Mouse (Mus musculus) hindbrain, embryonic 15.5 days (tissue): ENCODE results near the gene Olfr605. TPM values are rescaled to one million over a fixed set of nuclear protein-coding genes. Genes with fewer than 3 reads are reported as not detected.
"Not testable (repeated sequence)": the region's sequence is repeated elsewhere in the genome, so short reads cannot be mapped to it uniquely, and the experiment has no call there.

Experiments
- ATAC-seq: fragments of 200-750 bp; cut with Nextera tagmentation; 2 replicates; pipeline ENCODE4 v1.8.0; 2017; ENCODE audit warnings: low read depth, moderate number of reproducible peaks, moderate TSS enrichment; ENCODE audit not compliant: low FRiP score
- H3K27ac ChIP-seq: fragments of 300-500 bp; sonication (generic); replicated peaks from 2 replicates; pipeline ENCODE4 v1.5.1; 2015; ENCODE audit warnings: mild to moderate bottlenecking, inconsistent platforms
- H3K27me3 ChIP-seq: fragments of 300-500 bp; sonication (generic); 2 replicates; pipeline ENCODE4 v1.6.1; 2015; ENCODE audit warnings: control low read depth, inconsistent platforms
- H3K36me3 ChIP-seq: fragments of 300-500 bp; sonication (generic); 2 replicates; pipeline ENCODE4 v1.6.1; 2015; ENCODE audit warnings: control low read depth, inconsistent platforms
- H3K4me1 ChIP-seq: fragments of 300-500 bp; sonication (generic); replicated peaks from 2 replicates; pipeline ENCODE4 v1.6.1; 2015; ENCODE audit warnings: control low read depth, inconsistent platforms
- H3K4me2 ChIP-seq: fragments of 300-500 bp; sonication (generic); 2 replicates; pipeline ENCODE4 v1.6.1; 2015; ENCODE audit warnings: moderate library complexity, mild to moderate bottlenecking, inconsistent platforms
- H3K4me3 ChIP-seq: fragments of 300-500 bp; sonication (generic); 2 replicates; pipeline ENCODE4 v1.5.1; 2015; ENCODE audit warnings: mild to moderate bottlenecking, inconsistent platforms
- H3K9ac ChIP-seq: fragments of 300-500 bp; sonication (generic); 2 replicates; pipeline ENCODE4 v1.6.1; 2015; ENCODE audit warnings: inconsistent platforms
- H3K9me3 ChIP-seq: fragments of 300-500 bp; sonication (generic); 2 replicates; pipeline ENCODE4 v1.6.1; 2016; ENCODE audit warnings: control low read depth, inconsistent platforms
- WGBS: fragments of 180-500 bp; shearing (Covaris S2); methylation state at CpG from one replicate; pipeline ENCODE4 v1.1.7; 2015; 5-methylcytosine and 5-hydroxymethylcytosine counted together
- microRNA-seq: library from miRNA; unstranded; fragments of <30 nt; microRNA quantifications from one replicate; pipeline ENCODE4, GENCODE M21; 2016
- polyA plus RNA-seq: library from polyadenylated mRNA; unstranded; fragments of >200 nt; fragmentation: Nextera tagmentation; extraction: Ambion mirVana; gene quantifications from 2 replicates; pipeline ENCODE4 v1.2.1, GENCODE M21; 2015

Olfr605 gene
- polyA plus RNA-seq, result not detected in 2 replicates

DNA sequence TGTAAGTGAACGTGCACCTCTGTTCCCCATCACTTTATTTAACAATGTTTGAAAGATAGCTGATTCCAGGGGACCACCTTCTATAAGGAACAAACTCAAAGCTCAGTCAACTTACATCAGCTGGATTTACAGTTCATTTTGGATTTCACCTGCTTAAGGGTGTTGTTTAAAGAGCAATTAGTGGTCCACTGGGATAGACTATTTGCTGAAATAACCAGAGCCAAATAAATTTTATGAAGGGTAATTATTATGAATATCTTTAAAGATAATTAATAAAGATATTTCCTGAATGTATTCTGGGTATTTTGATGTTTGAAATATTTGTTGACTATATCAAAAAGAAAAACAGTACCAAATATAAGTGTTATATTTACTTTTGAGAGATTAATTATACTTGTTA is at the start of gene Olfr605:
Gene Olfr605 (minus strand): TSS at position 101 of the 400 bp plus-strand sequence.
- Histone ChIP-seq H3K27me3 (no peaks in the 10 kb centered on the region), H3K27ac (no peak within 1 kb of the TSS), H3K4me3 (no peak within 1 kb of the TSS), H3K4me1 (no peaks in the 10 kb centered on the region), H3K4me2 (no peak within 1 kb of the TSS), H3K36me3 (no peaks in the 10 kb centered on the region), H3K9ac (no peak within 1 kb of the TSS), H3K9me3 (no peaks in the 10 kb centered on the region)
- 90% methylated on average over 1 of the region's 1 CpGs for WGBS
- no peak for ATAC-seq

DNA sequence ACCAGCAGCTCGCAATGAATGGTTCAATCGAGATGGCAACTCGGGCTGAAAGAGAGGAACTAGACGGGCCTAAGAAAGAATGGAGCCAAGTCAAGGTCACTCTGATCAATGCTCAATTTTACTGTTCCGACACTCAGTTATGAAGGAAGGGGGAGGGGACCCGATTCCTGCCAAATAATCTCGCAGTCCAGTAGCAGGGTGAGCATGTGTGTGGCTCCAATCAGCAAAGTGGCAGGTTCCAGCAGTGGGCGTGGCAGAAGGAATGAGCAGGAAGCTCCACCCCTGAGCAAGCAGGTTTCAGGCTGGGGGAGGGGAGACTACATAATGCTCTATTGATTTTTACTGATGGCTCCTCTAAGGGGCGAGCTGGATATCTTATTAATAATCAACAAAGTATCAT is 31.9 kb upstream of the Olfr605 start:
- peak; percentile 51; the same call in 1 of the 2 replicates for ATAC-seq
- WGBS, result 80% methylated on average over 9 of the region's 9 CpGs
- H3K4me1 ChIP-seq, result not testable (repeated sequence)

DNA sequence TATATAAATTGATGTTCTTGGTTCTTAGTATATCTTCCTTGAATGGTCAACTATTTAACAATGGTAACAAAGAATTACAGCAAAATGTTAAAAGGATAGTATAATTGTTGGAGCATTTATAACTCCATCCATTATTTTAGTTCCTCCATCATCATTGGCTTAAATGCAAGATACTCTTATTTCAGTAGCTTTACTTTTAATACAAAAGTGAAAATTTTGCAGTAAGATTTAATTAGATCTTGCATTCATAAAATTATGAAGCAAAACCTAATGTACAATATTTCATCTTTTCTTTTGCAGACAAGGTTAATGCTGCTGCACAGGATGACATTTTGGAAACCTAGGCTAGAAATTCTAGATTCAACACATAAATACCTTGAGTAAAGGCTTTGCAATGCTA is 24.3 kb upstream of the Olfr605 start, which contains the start of gene Olfr608:
Gene Olfr608 (plus strand): TSS at position 301 of the 400 bp plus-strand sequence.
- Histone ChIP-seq H3K27ac (no peak within 1 kb of the TSS), H3K27me3 (no peaks in the 10 kb centered on the region), H3K9ac (no peak within 1 kb of the TSS), H3K9me3 (no peaks in the 10 kb centered on the region), H3K4me3 (no peak within 1 kb of the TSS), H3K4me1 (no peaks in the 10 kb centered on the region), H3K36me3 (no peaks in the 10 kb centered on the region), H3K4me2 (no peak within 1 kb of the TSS)
- no peak for ATAC-seq

More for the DNA sequence above, 31.9 kb upstream of the Olfr605 start:
- not testable (repeated sequence) for H3K27me3 ChIP-seq, H3K4me2 ChIP-seq, H3K9me3 ChIP-seq, H3K9ac ChIP-seq, H3K27ac ChIP-seq, H3K4me3 ChIP-seq, H3K36me3 ChIP-seq

DNA sequence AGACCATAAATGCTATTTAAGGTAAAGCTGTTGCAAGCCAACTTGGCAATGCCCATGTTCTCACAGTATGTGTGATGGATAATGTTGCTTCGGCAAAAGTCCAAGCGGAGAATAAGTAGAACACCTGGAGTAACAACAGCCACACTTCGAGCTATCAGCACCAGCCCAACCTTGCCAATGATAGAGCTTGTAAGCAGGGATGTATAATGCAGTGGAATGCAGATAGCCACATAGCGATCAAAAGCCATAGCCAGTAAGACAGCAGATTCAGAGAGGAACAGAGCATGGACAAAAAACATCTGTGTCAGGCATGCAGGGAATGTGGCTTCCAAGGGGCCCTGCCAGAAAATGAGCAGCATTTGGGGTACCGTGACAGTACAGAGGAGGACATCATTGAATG is 15.4 kb upstream of the Olfr605 start:
- 94% methylated on average over 5 of the region's 5 CpGs for WGBS

DNA sequence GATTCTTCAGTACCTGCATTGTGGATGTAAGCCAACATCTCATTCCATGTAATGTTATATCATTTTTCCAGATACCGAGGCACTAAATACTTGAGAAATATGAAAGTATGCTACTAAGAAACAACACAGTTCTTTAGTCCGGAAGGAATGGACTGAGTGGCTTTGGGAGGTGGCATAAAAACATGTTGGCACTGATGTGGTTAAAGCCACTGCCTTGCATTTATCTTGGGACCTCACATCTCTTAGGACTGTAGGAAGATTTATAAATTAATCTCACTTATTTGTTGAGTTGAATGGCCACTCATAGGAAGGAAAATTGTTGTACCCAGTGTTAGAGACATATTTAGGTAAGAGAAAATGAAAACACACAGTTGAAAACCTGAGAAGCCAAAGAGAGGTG is 3.5 kb upstream of the Olfr605 start, which contains the start of gene Olfr606:
Gene Olfr606 (plus strand): TSS at position 301 of the 400 bp plus-strand sequence.
- Histone ChIP-seq H3K9me3 (no peaks in the 10 kb centered on the region), H3K4me1 (no peaks in the 10 kb centered on the region), H3K9ac (no peak within 1 kb of the TSS), H3K27ac (no peak within 1 kb of the TSS), H3K36me3 (no peaks in the 10 kb centered on the region), H3K4me3 (no peak within 1 kb of the TSS), H3K4me2 (no peak within 1 kb of the TSS), H3K27me3 (no peaks in the 10 kb centered on the region)
- no peak for ATAC-seq
- WGBS, result 94% methylated on average over 2 of the region's 2 CpGs

More for the DNA sequence above, 15.4 kb upstream of the Olfr605 start:
- Histone ChIP-seq H3K4me2 (no peak overlapping the region), H3K4me3 (no peak overlapping the region), H3K27ac (no peak overlapping the region), H3K9ac (no peak overlapping the region), H3K36me3 (no peaks in the 10 kb centered on the region), H3K9me3 (no peaks in the 10 kb centered on the region), H3K4me1 (no peaks in the 10 kb centered on the region), H3K27me3 (no peaks in the 10 kb centered on the region)
- no peak for ATAC-seq

DNA sequence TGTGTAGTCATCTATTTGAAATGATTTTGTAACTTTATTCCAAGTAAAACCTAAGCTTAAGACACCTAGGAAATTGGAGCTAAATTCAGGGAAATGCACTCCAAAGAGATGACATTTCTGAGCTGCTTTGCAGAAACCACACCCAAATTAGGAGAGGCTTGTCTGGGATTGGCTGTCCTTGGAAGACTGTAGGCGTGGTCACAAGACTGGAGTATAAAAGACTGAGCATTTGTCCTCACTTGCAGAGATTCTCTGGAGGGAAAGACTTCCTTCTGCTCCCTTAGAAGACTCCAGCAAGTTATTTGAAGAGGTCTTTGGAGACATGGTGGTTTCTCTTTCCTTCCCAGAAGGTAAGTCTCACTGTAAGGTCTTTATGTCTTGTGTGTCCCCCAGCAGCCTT is 30.5 kb downstream of the Olfr605 start, which contains the start of gene Usp17lc:
Gene Usp17lc (plus strand): TSS at position 301 of the 400 bp plus-strand sequence.
- WGBS, result 63% methylated on average over 1 of the region's 1 CpGs

DNA sequence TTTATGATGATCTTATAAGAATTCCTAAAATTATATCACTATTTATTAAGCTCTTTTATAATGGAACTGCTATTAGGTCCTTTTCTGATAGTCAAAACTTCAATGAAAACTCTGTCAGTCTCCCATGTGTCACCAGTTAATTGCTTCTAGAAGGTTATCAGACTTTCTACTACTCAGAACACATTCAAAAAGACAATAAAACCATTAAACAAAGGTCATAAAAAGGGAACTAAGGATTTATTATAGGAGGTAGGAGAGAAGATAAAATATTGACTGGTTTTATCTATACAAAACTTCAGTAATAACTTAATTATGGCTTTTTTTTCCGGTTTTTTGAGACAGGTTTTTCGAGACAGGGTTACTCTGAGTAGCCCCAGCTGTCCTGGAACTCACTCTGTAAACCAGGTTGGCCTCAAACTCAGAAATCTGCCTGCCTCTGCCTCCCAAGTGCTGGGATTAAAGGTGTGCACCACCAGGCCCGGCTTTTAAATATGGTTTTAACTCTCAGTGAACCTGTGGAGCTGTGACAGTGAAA is 38.7 kb downstream of the Olfr605 start:
- H3K9ac ChIP-seq, ATAC-seq, H3K4me1 ChIP-seq, H3K36me3 ChIP-seq, H3K27me3 ChIP-seq, H3K4me2 ChIP-seq, H3K27ac ChIP-seq, H3K4me3 ChIP-seq, H3K9me3 ChIP-seq: not testable (repeated sequence)
- WGBS, result 78% methylated on average over 3 of the region's 3 CpGs

More for the DNA sequence above, 30.5 kb downstream of the Olfr605 start, which contains the start of gene Usp17lc:
- H3K4me1 ChIP-seq, ATAC-seq, H3K9ac ChIP-seq, H3K36me3 ChIP-seq, H3K4me2 ChIP-seq, H3K27ac ChIP-seq, H3K27me3 ChIP-seq, H3K9me3 ChIP-seq, H3K4me3 ChIP-seq: not testable (repeated sequence)

DNA sequence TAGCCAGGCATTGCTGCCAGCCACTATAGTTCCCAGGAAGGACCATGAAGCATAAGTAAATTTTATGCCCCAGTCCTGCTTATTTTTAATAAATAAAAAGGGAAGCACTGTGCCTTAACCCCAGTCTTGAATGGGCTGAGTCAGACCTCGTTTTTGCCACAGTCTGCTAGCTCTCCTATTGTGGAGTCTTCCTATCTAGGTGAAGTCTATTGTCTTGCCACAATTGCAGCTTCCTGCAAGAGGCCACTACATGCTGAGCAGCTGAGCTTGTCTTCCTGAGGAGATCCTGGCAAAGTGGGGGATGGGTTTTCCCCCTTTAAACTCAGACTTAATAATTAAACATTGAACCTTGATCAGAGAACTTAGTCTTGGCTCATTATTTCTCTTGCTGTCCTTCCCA is 46.3 kb downstream of the Olfr605 start:
- no peaks in the 10 kb centered on the region for H3K4me1 ChIP-seq
- no peaks in the 10 kb centered on the region for H3K9me3 ChIP-seq
- no peak for ATAC-seq
- no peak overlapping the region for H3K27ac ChIP-seq
- no peak overlapping the region for H3K4me3 ChIP-seq
- 0% methylated on average over 1 of the region's 1 CpGs for WGBS
- H3K9ac ChIP-seq, result no peak overlapping the region
- no peaks in the 10 kb centered on the region for H3K27me3 ChIP-seq
- no peak overlapping the region for H3K4me2 ChIP-seq
- H3K36me3 ChIP-seq, result no peaks in the 10 kb centered on the region

DNA sequence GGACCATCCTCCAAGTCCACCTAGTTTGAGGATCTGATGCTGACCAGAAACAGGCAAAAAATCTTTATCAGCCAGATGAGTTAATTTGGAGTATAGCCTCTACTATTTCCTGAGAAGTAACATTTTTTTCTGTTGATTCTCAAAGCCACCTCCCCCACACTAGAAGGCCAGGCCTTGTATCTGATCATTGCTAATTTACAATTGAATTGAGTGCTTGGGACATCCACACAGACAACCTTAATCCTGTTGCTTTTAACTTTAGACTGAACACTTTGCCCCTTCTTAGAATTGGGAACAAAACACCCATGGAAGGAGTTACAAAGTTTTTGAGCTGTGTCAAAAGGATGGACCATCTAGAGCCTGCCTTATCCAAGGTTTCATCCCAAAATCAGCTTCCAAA is 47.5 kb downstream of the Olfr605 start:
- Histone ChIP-seq H3K4me2 (no peak overlapping the region), H3K27me3 (no peaks in the 10 kb centered on the region), H3K9me3 (no peaks in the 10 kb centered on the region), H3K9ac (no peak overlapping the region), H3K4me1 (no peaks in the 10 kb centered on the region), H3K36me3 (no peaks in the 10 kb centered on the region), H3K4me3 (no peak overlapping the region), H3K27ac (no peak overlapping the region)
- no peak for ATAC-seq

Small RNA genes lying within 50 kb of the gene (microRNA-seq; reads per million reads assigned to microRNA genes)
- gene Gm25774, result not detected

Other genes starting within 250 kb of the Olfr605 start
- gene Olfr593, start 233.6 kb downstream of the Olfr605 start, polyA plus RNA-seq, result not detected in 2 replicates
- not detected in 2 replicates for gene Olfr594, start 228.4 kb downstream of the Olfr605 start, polyA plus RNA-seq
- not detected in 2 replicates for gene Usp17ld, start 192.9 kb downstream of the Olfr605 start, polyA plus RNA-seq
- gene Olfr596, start 139.8 kb downstream of the Olfr605 start, polyA plus RNA-seq, result not detected in 2 replicates
- gene Olfr597, start 129.1 kb downstream of the Olfr605 start, polyA plus RNA-seq, result not detected in 2 replicates
- gene Olfr598, start 121.9 kb downstream of the Olfr605 start, polyA plus RNA-seq, result not detected in 2 replicates
- not detected in 2 replicates for gene Olfr599, start 109.5 kb downstream of the Olfr605 start, polyA plus RNA-seq
- gene Olfr600, start 95.8 kb downstream of the Olfr605 start, polyA plus RNA-seq, result not detected in 2 replicates
- gene Olfr601, start 82.8 kb downstream of the Olfr605 start, polyA plus RNA-seq, result not detected in 2 replicates
- gene Olfr603, start 59.3 kb downstream of the Olfr605 start, polyA plus RNA-seq, result not detected in 2 replicates
- not detected in 2 replicates for gene Usp17lc, start 30.4 kb downstream of the Olfr605 start, polyA plus RNA-seq
- not detected in 2 replicates for gene Olfr606, start 3.6 kb upstream of the Olfr605 start, polyA plus RNA-seq
- gene Olfr607, start 18.7 kb upstream of the Olfr605 start, polyA plus RNA-seq, result not detected in 2 replicates
- not detected in 2 replicates for gene Olfr608, start 24.4 kb upstream of the Olfr605 start, polyA plus RNA-seq
- gene Olfr609, start 52.6 kb upstream of the Olfr605 start, polyA plus RNA-seq, result not detected in 2 replicates
- gene Olfr610, start 66.7 kb upstream of the Olfr605 start, polyA plus RNA-seq, result not detected in 2 replicates
- not detected in 2 replicates for gene Olfr611, start 75.4 kb upstream of the Olfr605 start, polyA plus RNA-seq
- gene Olfr612, start 97.3 kb upstream of the Olfr605 start, polyA plus RNA-seq, result not detected in 2 replicates
- not detected in 2 replicates for gene Olfr613, start 102.6 kb upstream of the Olfr605 start, polyA plus RNA-seq
- gene Olfr615, start 110.6 kb upstream of the Olfr605 start, polyA plus RNA-seq, result not detected in 2 replicates
- not detected in 2 replicates for gene Olfr616, start 123.7 kb upstream of the Olfr605 start, polyA plus RNA-seq
- not detected in 2 replicates for gene Olfr617, start 127.6 kb upstream of the Olfr605 start, polyA plus RNA-seq
- gene Olfr618, start 144.7 kb upstream of the Olfr605 start, polyA plus RNA-seq, result not detected in 2 replicates
- gene Olfr619, start 155.1 kb upstream of the Olfr605 start, polyA plus RNA-seq, result not detected in 2 replicates
- gene Olfr620, start 167.1 kb upstream of the Olfr605 start, polyA plus RNA-seq, result not detected in 2 replicates
- gene Olfr622, start 197.3 kb upstream of the Olfr605 start, polyA plus RNA-seq, result not detected in 2 replicates
- not detected in 2 replicates for gene Olfr623, start 218.3 kb upstream of the Olfr605 start, polyA plus RNA-seq
- gene Olfr624, start 225.8 kb upstream of the Olfr605 start, polyA plus RNA-seq, result 0.03 TPM in 1 of 2 replicates, not detected in the other
- not detected in 2 replicates for gene Olfr625-ps1, start 237.3 kb upstream of the Olfr605 start, polyA plus RNA-seq